Mouse (Mus musculus): ENCODE results near the gene Srf. TPM values are rescaled to one million over a fixed set of nuclear protein-coding genes. Genes with fewer than 3 reads are reported as not detected.

Srf gene
- polyA plus RNA-seq, 1 experiment from 2014 or later, result 6.5 TPM

GRCm38 (mm10) chr17:46519971-46520370 is 36.0 kb downstream of the Srf start:
- Histone ChIP-seq H3K4me2 (ENCODE audit: low read depth, low read length) (peak overlapping the region; percentile 48), H3K9ac (ENCODE audit: low read length) (peak overlapping the region; percentile 55), H3K4me1 (replicated peaks; ENCODE audit: control insufficient read depth, insufficient read depth, low read length) (peaks cover 6% of the 10 kb centered on the region; the same call in 1 of the 2 replicates), H3K36me3 (ENCODE audit: control insufficient read depth, insufficient read depth, low read length) (no peaks in the 10 kb centered on the region), H3K9me3 (ENCODE audit: control insufficient read depth, low read length) (no peaks in the 10 kb centered on the region), H3K4me3 (ENCODE audit: low read length) (peak overlapping the region; percentile 36), H3K27me3 (ENCODE audit: control insufficient read depth, insufficient read depth, low read depth, low read length) (peaks cover 6% of the 10 kb centered on the region; the same call in 1 of the 2 replicates), H3K27ac (ENCODE audit: low read length) (no peak overlapping the region)
- ATAC-seq (ENCODE audit: low read depth), result no peak
- WGBS, result 65% methylated on average over 10 of the region's 10 CpGs

- 55% methylated on average over 2 of the region's 2 CpGs for WGBS
- Histone ChIP-seq H3K27ac (ENCODE audit: low read length) (no peak overlapping the region), H3K9ac (ENCODE audit: low read length) (no peak overlapping the region), H3K4me2 (ENCODE audit: low read depth, low read length) (no peak overlapping the region), H3K4me3 (ENCODE audit: low read length) (no peak overlapping the region), H3K36me3 (ENCODE audit: control insufficient read depth, insufficient read depth, low read length) (no peaks in the 10 kb centered on the region), H3K4me1 (replicated peaks; ENCODE audit: control insufficient read depth, insufficient read depth, low read length) (no peaks in the 10 kb centered on the region), H3K27me3 (ENCODE audit: control insufficient read depth, insufficient read depth, low read depth, low read length) (no peaks in the 10 kb centered on the region), H3K9me3 (ENCODE audit: control insufficient read depth, low read length) (no peaks in the 10 kb centered on the region)
- ATAC-seq (ENCODE audit: low read depth), result no peak
These were observed 42.6 kb downstream of the Srf start for GRCm38 (mm10) chr17:46513329-46513728.

GRCm38 (mm10) chr17:46511059-46511710 is 44.8 kb downstream of the Srf start:
- Histone ChIP-seq H3K4me2 (ENCODE audit: low read depth, low read length) (no peak overlapping the region), H3K4me3 (ENCODE audit: low read length) (no peak overlapping the region), H3K9ac (ENCODE audit: low read length) (no peak overlapping the region), H3K4me1 (replicated peaks; ENCODE audit: control insufficient read depth, insufficient read depth, low read length) (no peaks in the 10 kb centered on the region), H3K27me3 (ENCODE audit: control insufficient read depth, insufficient read depth, low read depth, low read length) (no peaks in the 10 kb centered on the region), H3K27ac (ENCODE audit: low read length) (no peak overlapping the region), H3K36me3 (ENCODE audit: control insufficient read depth, insufficient read depth, low read length) (no peaks in the 10 kb centered on the region), H3K9me3 (ENCODE audit: control insufficient read depth, low read length) (no peaks in the 10 kb centered on the region)
- peak; percentile 59 for ATAC-seq (ENCODE audit: low read depth)
- WGBS, result 51% methylated on average over 11 of the region's 11 CpGs

GRCm38 (mm10) chr17:46505617-46506016 is 50.4 kb downstream of the Srf start:
- no peaks in the 10 kb centered on the region for H3K36me3 ChIP-seq (ENCODE audit: control insufficient read depth, insufficient read depth, low read length)
- H3K4me2 ChIP-seq (ENCODE audit: low read depth, low read length), result no peak overlapping the region
- 92% methylated on average over 3 of the region's 3 CpGs for WGBS
- no peaks in the 10 kb centered on the region for H3K9me3 ChIP-seq (ENCODE audit: control insufficient read depth, low read length)
- no peak overlapping the region for H3K9ac ChIP-seq (ENCODE audit: low read length)
- no peaks in the 10 kb centered on the region for H3K27me3 ChIP-seq (ENCODE audit: control insufficient read depth, insufficient read depth, low read depth, low read length)
- no peak for ATAC-seq (ENCODE audit: low read depth)
- no peak overlapping the region for H3K4me3 ChIP-seq (ENCODE audit: low read length)
- no peaks in the 10 kb centered on the region for H3K4me1 ChIP-seq (replicated peaks; ENCODE audit: control insufficient read depth, insufficient read depth, low read length)
- no peak overlapping the region for H3K27ac ChIP-seq (ENCODE audit: low read length)

GRCm38 (mm10) chr17:46503847-46504638 is 51.9 kb downstream of the Srf start:
- WGBS, result 70% methylated on average over 14 of the region's 14 CpGs
- Histone ChIP-seq H3K27me3 (ENCODE audit: control insufficient read depth, insufficient read depth, low read depth, low read length) (no peaks in the 10 kb centered on the region), H3K9ac (ENCODE audit: low read length) (no peak overlapping the region), H3K9me3 (ENCODE audit: control insufficient read depth, low read length) (no peaks in the 10 kb centered on the region), H3K27ac (ENCODE audit: low read length) (no peak overlapping the region), H3K36me3 (ENCODE audit: control insufficient read depth, insufficient read depth, low read length) (no peaks in the 10 kb centered on the region), H3K4me1 (replicated peaks; ENCODE audit: control insufficient read depth, insufficient read depth, low read length) (no peaks in the 10 kb centered on the region), H3K4me3 (ENCODE audit: low read length) (no peak overlapping the region), H3K4me2 (ENCODE audit: low read depth, low read length) (no peak overlapping the region)
- ATAC-seq (ENCODE audit: low read depth), result no peak

GRCm38 (mm10) chr17:46502775-46503174 is 53.2 kb downstream of the Srf start:
- no peaks in the 10 kb centered on the region for H3K4me1 ChIP-seq (replicated peaks; ENCODE audit: control insufficient read depth, insufficient read depth, low read length)
- H3K9ac ChIP-seq (ENCODE audit: low read length), result no peak overlapping the region
- no peak overlapping the region for H3K4me3 ChIP-seq (ENCODE audit: low read length)
- H3K27ac ChIP-seq (ENCODE audit: low read length), result no peak overlapping the region
- H3K9me3 ChIP-seq (ENCODE audit: control insufficient read depth, low read length), result no peaks in the 10 kb centered on the region
- H3K4me2 ChIP-seq (ENCODE audit: low read depth, low read length), result no peak overlapping the region
- no peak for ATAC-seq (ENCODE audit: low read depth)
- H3K27me3 ChIP-seq (ENCODE audit: control insufficient read depth, insufficient read depth, low read depth, low read length), result no peaks in the 10 kb centered on the region
- H3K36me3 ChIP-seq (ENCODE audit: control insufficient read depth, insufficient read depth, low read length), result no peaks in the 10 kb centered on the region; the same call in 1 of the 2 replicates
- WGBS, result 86% methylated on average over 2 of the region's 2 CpGs

Small RNA genes within 50 kb of the gene (microRNA-seq; reads per million reads assigned to microRNA genes)
- gene Mir6976, result not detected

Other genes with a start within 250 kb of the Srf start
- 5.3 and 5.5 TPM in 2 replicates for gene Abcc10, start 227.8 kb downstream of the Srf start, polyA plus RNA-seq (2015; fragmentation: Nextera tagmentation; extraction: Ambion mirVana)
- gene Zfp318, start 172.4 kb downstream of the Srf start, polyA plus RNA-seq (2015; fragmentation: Nextera tagmentation; extraction: Ambion mirVana), result 6.0 and 7.0 TPM in 2 replicates
- 3.3 and 8.2 TPM in 2 replicates for gene Crip3, start 127.2 kb downstream of the Srf start, polyA plus RNA-seq (2015; fragmentation: Nextera tagmentation; extraction: Ambion mirVana)
- gene Slc22a7, start 117.7 kb downstream of the Srf start, polyA plus RNA-seq (2015; fragmentation: Nextera tagmentation; extraction: Ambion mirVana), result 0.28 TPM in 1 of 2 replicates, not detected in the other
- gene Ttbk1, start 68.5 kb downstream of the Srf start, polyA plus RNA-seq (2015; fragmentation: Nextera tagmentation; extraction: Ambion mirVana), result 0.03 and 0.05 TPM in 2 replicates
- 33.4 and 37.2 TPM in 2 replicates for gene Dnph1, start 59.5 kb downstream of the Srf start, polyA plus RNA-seq (2015; fragmentation: Nextera tagmentation; extraction: Ambion mirVana)
- gene Cul9, start 9.8 kb downstream of the Srf start, polyA plus RNA-seq (2015; fragmentation: Nextera tagmentation; extraction: Ambion mirVana), result 4.0 and 4.1 TPM in 2 replicates
- gene Ptk7, start 73.3 kb upstream of the Srf start, polyA plus RNA-seq (2015; fragmentation: Nextera tagmentation; extraction: Ambion mirVana), result 141 and 143 TPM in 2 replicates
- 27.6 and 30.8 TPM in 2 replicates for gene Klc4, start 89.8 kb upstream of the Srf start, polyA plus RNA-seq (2015; fragmentation: Nextera tagmentation; extraction: Ambion mirVana)
- 93.0 and 97.4 TPM in 2 replicates for gene Mrpl2, start 90.1 kb upstream of the Srf start, polyA plus RNA-seq (2015; fragmentation: Nextera tagmentation; extraction: Ambion mirVana)
- gene Cul7, start 94.2 kb upstream of the Srf start, polyA plus RNA-seq (2015; fragmentation: Nextera tagmentation; extraction: Ambion mirVana), result 49.1 and 50.8 TPM in 2 replicates
- 51.4 and 51.6 TPM in 2 replicates for gene Rrp36, start 118.2 kb upstream of the Srf start, polyA plus RNA-seq (2015; fragmentation: Nextera tagmentation; extraction: Ambion mirVana)
- gene Mea1, start 122.6 kb upstream of the Srf start, polyA plus RNA-seq (2015; fragmentation: Nextera tagmentation; extraction: Ambion mirVana), result 129 and 137 TPM in 2 replicates
- 115 TPM in 2 replicates for gene Klhdc3, start 124.7 kb upstream of the Srf start, polyA plus RNA-seq (2015; fragmentation: Nextera tagmentation; extraction: Ambion mirVana)
- 90.7 and 94.7 TPM in 2 replicates for gene Ppp2r5d, start 148.9 kb upstream of the Srf start, polyA plus RNA-seq (2015; fragmentation: Nextera tagmentation; extraction: Ambion mirVana)
- 22.1 and 24.2 TPM in 2 replicates for gene Pex6, start 155.3 kb upstream of the Srf start, polyA plus RNA-seq (2015; fragmentation: Nextera tagmentation; extraction: Ambion mirVana)
- gene Gnmt, start 173.0 kb upstream of the Srf start, polyA plus RNA-seq (2015; fragmentation: Nextera tagmentation; extraction: Ambion mirVana), result 2.5 and 5.2 TPM in 2 replicates
- gene Cnpy3, start 196.0 kb upstream of the Srf start, polyA plus RNA-seq (2015; fragmentation: Nextera tagmentation; extraction: Ambion mirVana), result 79.0 and 80.1 TPM in 2 replicates
- 2.8 and 7.1 TPM in 2 replicates for gene Ptcra, start 207.5 kb upstream of the Srf start, polyA plus RNA-seq (2015; fragmentation: Nextera tagmentation; extraction: Ambion mirVana)
- gene 2310039H08Rik, start 216.5 kb upstream of the Srf start, polyA plus RNA-seq (2015; fragmentation: Nextera tagmentation; extraction: Ambion mirVana), result 59.5 and 60.2 TPM in 2 replicates
- 141 and 154 TPM in 2 replicates for gene Rpl7l1, start 226.5 kb upstream of the Srf start, polyA plus RNA-seq (2015; fragmentation: Nextera tagmentation; extraction: Ambion mirVana)